Mouse (Mus musculus): ENCODE data around the gene Pdk4.

- TF ChIP-seq POLR2A (IDR thresholded peaks at IDR 0.05; ENCODE audit: borderline replicate concordance, control insufficient read depth, low read depth, low read length): no peak
- TF ChIP-seq CTCF (IDR thresholded peaks at IDR 0.05; ENCODE audit: control insufficient read depth, insufficient read depth, low read length): no peak
These were observed 52.8 kb downstream of the Pdk4 start for GRCm38 (mm10) chr6:5443104-5443863.

Measured in bone marrow, adult 2 months (tissue).